Mouse (Mus musculus) urinary bladder, adult 2 months (tissue): ENCODE results near the gene Eef1g. TPM values are rescaled to one million over a fixed set of nuclear protein-coding genes. Genes with fewer than 3 reads are reported as not detected.
"Not testable (repeated sequence)": the region's sequence is repeated elsewhere in the genome, so short reads cannot be mapped to it uniquely, and the experiment has no call there.

Experiments
- DNase-seq: peaks from one replicate; pipeline ENCODE4 v3.0.0; 2022; ENCODE audit warnings: low spot score
- polyA plus RNA-seq: library from polyadenylated mRNA; depleted of rRNA; stranded (reverse); fragments of >200 nt; gene quantifications from 2 replicates; pipeline ENCODE4 v1.2.3, GENCODE M21; 2012

The Eef1g gene
- polyA plus RNA-seq, 1 experiment: 398 TPM

GRCm38 (mm10) chr19:8985891-8986290 lies 19.1 kb downstream of the Eef1g start:
- DNase-seq: no peak

- DNase-seq: no peak
Observed at GRCm38 (mm10) chr19:8987816-8988215, 21.0 kb downstream of the Eef1g start.

GRCm38 (mm10) chr19:8988346-8989065 lies 21.7 kb downstream of the Eef1g start:
- no peak for DNase-seq

DNA sequence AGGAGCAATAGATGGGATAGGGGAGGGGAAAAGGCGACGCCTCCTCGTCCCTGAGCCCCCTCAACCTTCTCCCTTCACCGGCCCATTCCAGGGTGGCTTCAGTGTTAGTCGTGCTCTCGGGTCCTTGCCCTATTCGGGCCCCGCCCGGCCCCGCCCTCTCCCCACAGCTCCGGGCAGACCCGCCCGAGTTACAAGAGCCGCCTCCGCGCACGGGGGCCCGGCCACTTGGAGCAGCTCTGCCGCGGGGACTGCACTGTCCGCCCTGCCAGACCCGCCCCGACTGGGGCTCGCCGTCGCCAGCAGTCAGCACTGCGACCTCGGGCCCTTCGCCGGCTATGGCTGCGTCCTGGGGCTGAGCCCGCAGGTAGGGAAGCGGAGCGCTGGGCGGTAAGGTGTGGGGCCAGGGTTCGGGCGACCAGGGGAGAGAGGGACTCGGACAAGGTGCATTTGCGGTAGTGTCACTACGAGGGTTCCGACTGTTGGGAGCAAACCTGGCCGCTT lies 22.3 kb downstream of the Eef1g start, which contains the start of gene Ahnak:
Ahnak (plus strand) TSS at position 219 of the 501 bp plus-strand sequence.
- peak; percentile 90 for DNase-seq

- DNase-seq: peak; percentile 88
Observed at GRCm38 (mm10) chr19:8989567-8990431, 23.0 kb downstream of the Eef1g start.

GRCm38 (mm10) chr19:8990432-8991102 lies 23.7 kb downstream of the Eef1g start:
- no peak for DNase-seq

- no peak for DNase-seq
Observed at GRCm38 (mm10) chr19:8991245-8991870, 24.5 kb downstream of the Eef1g start.

- DNase-seq: no peak
Observed at GRCm38 (mm10) chr19:8991871-8992735, 25.3 kb downstream of the Eef1g start.

DNA sequence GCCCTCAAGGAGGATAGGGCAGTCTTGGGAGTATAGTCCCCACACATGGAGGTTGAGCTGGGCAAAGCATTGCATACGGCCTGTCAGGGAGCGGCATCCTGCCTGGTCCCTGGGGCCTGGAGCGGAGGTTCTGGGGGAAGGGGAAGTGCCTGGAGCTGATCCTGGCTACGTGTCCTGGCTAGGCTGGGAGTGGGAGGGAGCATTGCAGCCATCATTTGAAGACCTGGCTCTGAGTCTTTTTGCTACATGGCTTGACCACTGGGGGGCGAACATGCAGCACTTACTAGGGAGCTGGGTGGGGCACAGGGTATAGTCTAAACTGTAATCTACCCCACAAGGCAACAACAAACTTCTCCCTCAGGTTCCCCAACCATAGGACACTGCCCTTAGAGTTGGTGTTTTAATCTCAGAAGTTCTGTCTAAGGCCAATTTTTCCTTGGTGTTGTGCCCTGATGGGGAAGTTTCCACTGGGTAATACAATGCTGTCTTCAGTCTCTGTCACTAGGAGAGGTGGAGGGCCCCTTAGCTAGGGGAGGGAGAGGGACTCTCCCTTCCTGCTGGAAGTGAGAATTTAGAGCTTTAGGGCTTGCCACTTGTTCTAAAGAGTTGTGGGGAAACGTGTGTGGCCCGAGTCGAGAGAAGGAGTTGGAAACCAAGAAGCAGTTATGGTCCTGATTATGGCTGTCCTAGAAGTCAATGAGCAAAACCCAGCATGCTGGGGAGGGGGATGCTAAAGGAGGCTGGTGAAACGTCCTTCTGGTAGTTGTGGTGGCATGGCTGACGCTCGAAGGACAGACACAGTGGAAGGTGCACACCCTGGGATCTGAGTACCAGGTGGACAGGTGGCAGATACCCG lies 26.2 kb downstream of the Eef1g start:
- peak; percentile 74 for DNase-seq

DNA sequence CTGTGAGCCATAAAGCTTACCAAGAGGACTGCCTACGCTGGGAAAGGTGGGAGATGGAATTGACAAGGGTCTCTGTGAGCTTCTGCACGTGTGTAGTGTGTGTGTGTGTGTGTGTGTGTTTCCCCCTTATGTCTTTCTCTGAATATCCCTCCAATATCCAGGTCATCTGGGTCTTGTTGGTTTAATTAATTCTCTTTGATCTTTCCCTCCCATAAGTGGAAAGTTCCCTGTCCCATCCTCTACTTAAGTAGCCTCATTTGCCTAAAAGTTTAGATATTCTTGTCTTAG lies 26.7 kb downstream of the Eef1g start:
- DNase-seq: no peak

DNA sequence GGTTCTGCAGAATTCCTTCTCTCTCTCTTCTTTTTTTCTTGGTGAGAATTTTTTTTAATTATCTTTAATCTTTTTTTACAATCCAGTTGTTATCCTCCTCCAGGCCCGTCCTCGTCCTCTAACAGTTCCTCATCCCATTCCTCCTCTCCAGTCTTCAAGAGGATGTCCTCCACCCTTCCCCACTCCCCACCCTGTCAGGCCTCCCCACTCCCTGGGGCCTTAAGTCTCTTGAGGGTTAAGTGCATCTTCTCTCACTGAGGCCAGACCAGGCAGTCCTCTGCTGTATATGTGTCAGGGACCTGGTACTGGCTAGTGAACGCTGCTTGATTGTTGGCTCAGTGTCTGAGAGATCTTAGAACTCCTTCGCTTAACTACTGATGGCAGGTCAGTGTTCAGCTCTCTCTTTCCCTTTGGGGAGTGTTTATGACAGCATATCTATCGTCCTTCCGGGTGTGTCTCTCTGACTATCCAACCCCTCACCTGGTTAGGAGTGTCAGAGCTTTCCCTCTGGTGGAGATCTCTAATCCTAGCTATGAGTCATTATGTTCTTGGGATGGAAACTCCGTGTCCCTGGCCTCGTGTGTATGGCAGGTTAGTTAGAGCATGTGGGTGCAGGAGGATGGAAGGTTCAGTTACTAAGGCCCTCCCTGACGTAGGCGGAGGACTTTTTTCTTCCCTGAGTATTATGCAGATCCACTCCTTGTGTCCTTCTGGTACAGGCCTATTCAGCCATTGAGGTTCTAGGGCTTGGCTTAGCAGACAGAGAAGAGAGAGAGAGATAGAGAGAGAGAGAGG lies 28.2 kb downstream of the Eef1g start:
- no peak for DNase-seq

DNA sequence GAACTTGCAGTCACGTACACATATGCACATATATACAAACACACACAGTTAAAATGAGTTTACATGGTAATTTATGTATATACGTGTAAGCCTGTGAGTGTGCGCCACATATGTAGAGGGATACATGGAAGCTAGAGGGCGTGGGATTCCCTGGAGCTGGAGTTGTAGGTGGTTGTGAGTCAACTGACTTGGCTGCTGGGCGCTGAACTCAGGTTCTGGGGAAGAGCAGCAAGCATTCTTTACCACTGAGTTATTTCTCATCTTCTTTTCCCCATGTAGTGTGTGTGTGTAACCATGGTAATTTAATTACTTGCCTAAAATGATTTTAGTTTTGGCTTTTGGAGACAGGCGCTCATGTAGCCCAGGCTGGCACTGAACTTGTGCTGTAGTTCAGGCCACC lies 29.8 kb downstream of the Eef1g start:
- DNase-seq: no peak

- peak; percentile 72 for DNase-seq
Observed at GRCm38 (mm10) chr19:8997546-8997945, 30.7 kb downstream of the Eef1g start.

- DNase-seq: no peak
Observed at GRCm38 (mm10) chr19:8998546-8998945, 31.7 kb downstream of the Eef1g start.

- no peak for DNase-seq
Observed at GRCm38 (mm10) chr19:8999223-8999622, 32.4 kb downstream of the Eef1g start.

DNA sequence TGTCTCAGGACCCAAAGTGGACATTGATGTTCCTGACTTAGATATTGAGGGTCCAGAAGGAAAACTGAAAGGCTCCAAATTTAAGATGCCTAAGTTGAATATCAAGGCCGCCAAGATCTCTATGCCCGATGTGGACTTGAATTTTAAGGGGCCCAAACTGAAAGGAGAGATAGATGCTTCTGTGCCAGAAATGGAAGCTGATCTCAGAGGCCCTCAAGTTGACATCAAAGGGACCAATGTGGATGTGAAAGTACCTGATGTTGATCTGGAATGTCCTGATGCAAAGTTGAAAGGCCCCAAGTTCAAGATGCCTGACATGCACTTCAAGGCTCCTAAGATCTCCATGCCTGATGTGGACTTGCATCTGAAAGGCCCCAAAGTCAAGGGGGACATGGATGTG lies 40.1 kb downstream of the Eef1g start:
- not testable (repeated sequence) for DNase-seq

GRCm38 (mm10) chr19:9019298-9019697 lies 52.5 kb downstream of the Eef1g start:
- no peak for DNase-seq

GRCm38 (mm10) chr19:9023021-9023778 lies 56.4 kb downstream of the Eef1g start:
- DNase-seq: no peak
